Mouse (Mus musculus) gastrocnemius, adult 18-20 months (tissue): ENCODE data around the gene Ggcx. TPM values are rescaled to one million over a fixed set of nuclear protein-coding genes. Genes with fewer than 3 reads are reported as not detected.

ENCODE experiments used
- DNase-seq: peaks from one replicate; pipeline ENCODE4 v3.0.0; 2021; ENCODE audit warnings: low spot score
- total RNA-seq, 2 experiments: library from RNA; stranded (reverse); gene quantifications; 2 replicates each; pipeline ENCODE4 v1.2.3; 2021

The Ggcx gene
- total RNA-seq, 2 experiments from 2014 or later = 12.2 to 12.7 TPM

DNA sequence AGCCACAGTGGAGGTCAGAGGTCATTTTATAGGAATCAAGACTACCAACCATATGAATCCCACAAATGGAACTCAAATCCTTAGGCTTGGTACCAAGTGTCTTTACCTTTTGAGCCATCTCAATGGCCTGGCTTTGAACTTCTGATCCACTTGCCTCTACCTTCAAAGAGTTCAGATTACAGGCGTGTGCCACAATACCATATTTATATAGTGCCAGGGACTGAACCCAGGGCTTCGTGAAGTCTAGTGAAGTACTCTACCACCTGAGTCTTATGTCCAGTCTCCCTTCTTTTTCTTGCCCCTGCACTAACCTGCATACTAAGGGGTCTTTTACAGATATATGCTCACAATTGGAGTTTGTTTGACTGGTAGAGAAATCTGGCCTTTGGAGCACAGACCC, 27.5 kb upstream of the Ggcx start:
- DNase-seq = no peak

DNA sequence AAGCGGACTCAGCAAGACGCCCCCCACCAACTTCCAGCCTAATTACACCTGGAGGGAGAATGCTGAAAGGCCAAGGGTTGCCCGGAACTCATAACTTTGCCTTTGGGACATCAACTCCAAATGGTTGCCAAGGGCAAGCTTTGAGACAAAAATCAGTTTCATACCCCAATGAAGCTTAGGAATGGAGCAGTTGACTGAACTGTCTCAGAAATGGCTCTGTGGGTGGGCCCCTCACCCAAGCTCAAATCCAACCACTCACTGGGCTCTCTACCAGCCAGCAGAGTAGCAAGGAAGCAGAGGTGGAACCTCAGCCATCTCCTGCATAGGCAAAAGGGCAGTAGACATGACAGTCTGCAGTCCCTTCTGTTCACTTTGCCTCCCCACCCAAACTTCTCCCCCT, 26.3 kb upstream of the Ggcx start:
- no peak for DNase-seq

DNA sequence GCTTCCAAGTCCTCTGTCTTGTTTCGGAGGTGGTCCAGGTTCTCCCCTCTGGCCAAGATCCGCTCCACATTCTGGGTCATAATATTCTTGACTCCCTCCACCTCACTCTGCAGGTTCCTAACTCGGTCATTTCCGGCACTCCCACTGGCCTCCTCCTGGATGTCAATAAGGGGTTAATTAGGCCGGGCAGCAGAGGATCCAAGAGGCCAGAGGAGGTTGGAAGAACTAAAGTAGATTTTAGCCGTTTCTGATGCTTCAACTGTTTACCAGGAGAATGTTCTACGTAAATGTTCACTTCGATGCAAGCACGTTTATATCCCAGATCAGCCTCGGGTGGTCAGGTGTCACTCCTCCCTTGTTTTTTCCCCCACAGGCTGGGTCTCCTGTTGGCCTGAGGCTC, 25.8 kb upstream of the Ggcx start:
- DNase-seq = no peak

DNA sequence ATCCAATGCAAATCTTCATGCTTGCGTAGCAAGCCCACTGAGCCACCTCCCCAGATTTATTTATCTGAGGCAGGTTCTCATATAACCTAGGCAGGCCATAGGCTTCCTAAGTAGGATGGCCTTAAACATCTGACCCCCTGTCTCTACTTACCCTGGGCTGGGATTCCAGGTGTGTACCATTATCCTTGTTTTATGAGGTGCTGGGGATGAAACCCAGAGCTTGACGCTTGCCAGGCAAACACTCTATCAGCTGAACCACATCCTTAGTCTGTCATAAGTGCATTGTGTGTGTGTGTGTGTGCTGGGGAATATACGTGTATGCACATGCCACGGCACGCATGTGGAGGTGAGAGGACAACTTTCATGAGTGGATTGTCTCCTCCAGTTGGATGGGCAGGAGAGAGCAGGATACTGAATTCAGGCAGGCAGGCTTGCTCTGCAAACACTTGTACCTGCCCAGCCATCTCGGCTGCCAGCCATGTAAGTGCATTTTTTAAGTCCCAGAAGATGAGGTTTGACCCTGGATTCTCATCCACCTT, 25.2 kb upstream of the Ggcx start:
- no peak for DNase-seq

DNA sequence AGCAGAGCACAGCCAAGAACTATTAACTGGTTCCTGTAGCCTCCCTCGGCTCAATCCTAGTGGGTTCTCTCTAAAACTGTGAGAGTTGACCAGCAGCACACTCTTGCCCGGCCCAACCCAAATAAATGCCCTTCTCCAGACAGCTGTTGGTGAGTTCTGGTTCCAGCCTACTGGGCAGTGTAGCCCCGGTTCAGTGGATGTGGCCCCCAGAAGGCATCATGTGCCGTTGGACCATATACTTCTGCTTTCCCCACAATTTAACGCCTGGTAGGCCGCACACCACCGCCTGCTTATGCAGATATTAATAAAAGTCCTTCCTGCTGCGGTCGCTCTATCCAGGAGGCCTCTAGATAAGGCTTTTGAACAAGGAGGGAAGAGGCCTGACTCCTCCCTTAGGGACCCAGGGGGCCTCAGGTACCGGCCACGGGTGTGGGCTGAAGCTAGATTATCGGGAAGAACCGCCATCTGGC, 24.6 kb upstream of the Ggcx start:
- DNase-seq = peak; percentile 38

DNA sequence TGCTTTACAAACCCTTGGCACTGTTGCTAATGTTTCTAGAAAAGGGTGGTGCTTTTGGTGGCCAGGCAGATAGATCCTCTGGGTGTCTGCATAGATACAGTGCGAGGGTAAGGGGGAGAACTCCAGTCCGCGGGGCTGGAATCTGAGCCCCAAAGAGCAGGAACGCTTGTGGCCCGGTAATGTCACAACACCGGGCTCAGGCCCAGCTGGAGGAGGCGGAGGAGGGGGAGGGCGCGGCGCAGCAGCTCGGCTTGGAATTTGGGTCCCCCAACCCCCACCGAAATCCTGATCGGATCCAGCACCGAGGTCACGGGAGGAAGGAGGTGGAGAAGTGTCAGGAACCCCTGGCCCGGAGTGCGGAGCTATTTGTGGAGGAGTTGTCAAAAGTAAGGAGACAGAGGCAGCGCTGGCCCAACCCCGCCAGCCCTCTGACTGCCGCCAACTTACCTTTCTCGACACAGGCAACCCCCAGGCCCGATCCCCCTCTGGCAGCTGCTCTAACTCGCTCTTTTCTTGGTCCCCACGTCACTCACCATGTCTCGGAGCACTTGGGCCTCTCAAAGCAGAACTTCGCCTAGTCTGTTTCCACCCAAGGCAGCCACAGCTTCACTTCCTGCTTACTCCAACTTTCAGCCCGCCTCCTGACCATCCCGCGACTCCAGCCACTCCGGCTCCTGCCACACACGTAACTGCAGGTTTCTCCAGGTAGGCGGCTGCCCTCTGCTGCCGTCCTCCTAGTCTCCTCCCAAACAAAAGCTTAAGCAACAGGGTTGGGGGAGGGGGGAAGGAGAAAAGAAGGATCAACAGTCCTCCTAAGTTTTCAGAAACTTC, 24.0 kb upstream of the Ggcx start, which contains the start of gene Vamp8:
Gene Vamp8, minus strand, starts transcription at position 763 of the 831 bp plus-strand sequence.
- DNase-seq = peak; percentile 95

DNA sequence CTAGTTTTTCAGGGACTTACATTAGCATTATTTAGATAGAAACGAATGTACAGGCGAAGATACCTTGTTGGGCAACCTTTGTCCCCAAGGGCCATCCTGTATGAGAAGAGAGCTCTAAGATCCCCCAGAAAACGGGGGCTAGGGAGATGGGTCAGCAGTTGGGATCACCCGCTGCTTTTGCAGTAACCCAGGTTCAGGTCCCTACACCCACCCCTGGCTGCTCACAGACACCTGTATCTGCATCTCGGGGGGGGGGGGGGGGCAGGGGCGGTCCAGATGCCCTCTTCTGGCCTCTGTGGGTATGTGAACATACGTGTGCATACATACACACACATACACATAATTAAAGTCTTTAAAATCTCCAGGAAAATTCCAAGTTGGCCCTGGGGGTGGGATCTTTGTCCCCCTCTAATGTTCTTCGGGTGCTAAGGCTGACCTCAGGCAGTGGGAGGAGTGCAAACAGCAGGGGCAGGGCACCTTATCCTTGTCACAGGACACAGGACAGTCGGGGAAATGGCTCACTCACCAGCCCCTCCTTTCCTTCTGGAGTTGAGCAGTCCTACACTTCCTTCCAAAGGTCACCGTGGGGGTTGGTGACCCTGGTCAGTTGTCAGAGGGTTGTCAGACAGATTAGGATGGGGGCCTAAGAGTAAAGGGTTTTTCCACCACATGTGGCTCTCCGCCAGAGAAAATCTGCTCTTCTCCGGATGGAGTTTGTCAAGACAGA, 23.1 kb upstream of the Ggcx start:
- DNase-seq = no peak

DNA sequence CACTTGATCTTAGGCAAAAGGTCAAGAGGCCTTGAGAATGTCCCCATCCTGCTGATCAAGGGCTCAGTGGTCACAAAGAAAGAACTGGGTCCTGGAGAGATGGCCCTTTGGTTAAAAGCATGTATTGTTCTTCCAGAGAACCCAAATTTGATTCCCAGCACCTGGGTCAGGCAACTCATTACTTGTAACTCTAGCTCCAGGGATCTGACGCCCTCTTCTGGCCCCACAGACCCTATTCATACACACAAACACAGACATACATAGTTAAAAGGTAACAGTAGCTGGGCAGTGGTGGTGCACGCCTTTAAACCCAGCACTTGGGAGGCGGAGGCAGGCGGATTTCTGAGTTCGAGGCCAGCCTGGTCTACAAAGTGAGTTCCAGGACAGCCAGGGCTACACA, 21.8 kb upstream of the Ggcx start:
- no peak for DNase-seq

DNA sequence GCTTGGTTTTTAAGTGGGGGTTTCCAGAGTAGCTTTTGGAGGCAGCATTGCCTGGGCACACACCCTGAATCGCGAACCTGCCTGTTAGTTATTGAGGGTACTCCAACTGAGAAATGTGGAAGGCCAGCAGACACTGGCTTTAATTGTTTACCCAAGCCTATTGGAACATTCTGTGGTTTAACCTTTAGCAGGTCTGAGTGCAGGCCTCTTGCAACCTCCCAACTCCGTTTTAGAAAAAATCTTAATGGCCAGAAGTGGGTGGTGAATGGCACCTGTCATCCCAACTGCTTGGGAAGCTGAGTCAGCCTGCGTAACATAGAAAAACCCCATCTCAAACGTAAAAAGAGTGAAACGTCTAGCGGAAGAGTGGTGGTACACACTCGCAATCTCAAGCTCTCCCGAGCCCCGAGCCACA, 17.3 kb upstream of the Ggcx start:
- DNase-seq = no peak

DNA sequence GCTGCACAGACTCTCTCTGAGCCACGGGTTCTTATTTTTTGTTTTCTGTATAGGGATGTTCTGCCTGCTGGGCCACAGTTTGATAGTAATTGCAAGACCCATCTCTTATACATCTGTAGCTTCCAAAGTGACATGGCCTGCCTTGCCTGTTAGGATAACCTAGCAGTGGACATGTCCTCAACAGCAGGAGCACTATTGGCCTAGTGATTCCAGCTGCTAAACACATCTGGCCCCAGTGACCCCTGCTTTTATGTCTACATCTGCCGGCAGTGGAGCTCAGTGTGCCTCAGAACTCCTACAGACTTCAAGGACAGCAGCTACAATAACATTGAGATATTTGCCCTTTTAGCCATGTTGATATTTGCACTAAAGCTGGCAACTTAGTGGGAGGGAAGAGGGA, 14.1 kb upstream of the Ggcx start:
- no peak for DNase-seq

DNA sequence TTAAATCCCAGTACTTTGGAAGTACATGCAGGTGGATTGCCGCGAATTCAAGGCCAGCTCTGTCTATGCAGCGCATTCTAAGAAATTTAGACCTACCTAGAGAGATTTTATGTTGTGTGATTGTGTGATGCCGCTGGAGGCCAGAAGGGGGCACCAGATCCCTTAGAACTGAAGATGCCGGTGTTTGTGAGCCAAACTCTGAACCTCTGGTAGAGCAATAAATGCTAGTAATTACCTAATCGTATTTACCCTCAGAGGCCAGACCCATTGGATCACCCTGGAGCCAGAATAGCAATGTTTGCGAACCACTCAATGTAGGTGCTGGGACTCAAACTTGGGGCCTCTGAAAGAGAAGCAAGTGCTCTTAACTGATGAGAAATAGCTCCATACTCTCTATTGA, 12.2 kb upstream of the Ggcx start:
- peak; percentile 78 for DNase-seq

DNA sequence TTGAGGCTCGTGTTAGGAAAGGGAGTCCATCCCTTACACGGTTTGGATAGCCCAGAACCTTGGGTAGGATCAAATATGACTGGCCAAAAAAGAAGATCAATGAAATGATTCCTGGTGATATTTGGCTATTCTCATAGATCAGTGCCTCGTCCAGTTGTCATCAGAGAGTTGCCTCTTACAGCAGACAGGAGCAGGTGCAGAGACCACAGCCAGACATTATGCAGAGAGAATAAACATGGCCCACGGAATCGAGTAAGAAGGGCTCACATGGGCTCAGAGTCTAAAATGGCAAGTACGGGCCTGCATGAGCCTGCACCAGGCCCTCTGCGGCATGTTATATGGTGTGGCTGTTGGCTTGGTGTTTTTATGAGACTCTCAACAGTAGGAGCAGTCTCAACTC, 8.8 kb upstream of the Ggcx start:
- DNase-seq = no peak

DNA sequence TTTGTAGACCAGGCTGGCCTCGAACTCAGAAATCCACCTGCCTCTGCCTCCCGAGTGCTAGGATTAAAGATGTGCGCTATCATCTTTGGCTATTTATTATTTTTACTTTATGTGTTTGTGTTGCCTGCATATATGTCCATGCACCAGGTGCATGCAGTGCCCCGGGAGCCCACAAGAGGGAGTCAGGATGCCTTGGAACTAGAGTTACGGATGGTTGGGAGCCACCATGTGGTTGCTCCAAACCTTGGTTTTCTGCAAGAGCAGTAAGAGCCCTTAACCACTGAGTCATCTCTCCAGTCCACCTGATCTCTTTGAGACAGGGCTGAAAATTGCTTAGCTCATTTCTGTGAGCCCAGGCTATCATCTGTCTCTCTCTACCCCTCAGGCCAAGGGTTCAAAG, 7.0 kb upstream of the Ggcx start:
- DNase-seq = peak; percentile 86

DNA sequence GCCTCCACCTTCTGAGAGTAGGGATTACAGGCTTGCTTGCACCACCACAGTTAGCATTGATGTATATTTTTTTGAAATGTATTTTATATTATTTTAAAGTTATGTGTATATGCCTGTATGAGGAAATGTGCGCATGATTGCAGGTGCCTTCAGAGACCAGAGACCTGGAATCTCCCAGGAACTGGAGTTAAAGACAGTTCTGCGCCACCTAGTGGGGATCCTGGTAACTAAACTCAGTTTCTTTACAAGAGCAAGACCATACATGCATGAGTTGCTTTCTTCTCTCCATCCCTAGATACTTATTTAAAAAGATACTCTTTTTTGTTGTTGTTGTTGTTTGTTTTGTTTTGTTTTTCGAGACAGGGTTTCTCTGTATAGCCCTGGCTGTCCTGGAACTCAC, 4.5 kb upstream of the Ggcx start:
- DNase-seq = peak; percentile 61

DNA sequence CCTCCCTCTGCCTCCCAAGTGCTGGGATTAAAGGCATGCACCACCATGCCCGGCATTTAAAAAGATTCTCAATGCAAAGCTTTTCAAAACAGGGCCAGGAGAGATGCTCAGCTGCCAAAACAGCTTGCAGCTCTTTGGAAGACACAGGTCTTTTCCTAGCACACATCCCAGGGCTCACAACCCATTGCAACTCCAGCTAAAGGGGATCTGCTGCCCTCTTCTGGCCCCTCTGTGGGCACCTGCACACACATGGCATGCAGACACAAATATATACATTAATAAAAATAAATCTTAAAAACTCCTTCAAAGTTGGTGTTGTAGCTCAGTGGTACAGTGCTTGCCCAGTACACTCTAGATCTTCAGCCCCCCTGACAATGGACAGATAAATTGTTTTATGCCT, 4.1 kb upstream of the Ggcx start:
- no peak for DNase-seq

DNA sequence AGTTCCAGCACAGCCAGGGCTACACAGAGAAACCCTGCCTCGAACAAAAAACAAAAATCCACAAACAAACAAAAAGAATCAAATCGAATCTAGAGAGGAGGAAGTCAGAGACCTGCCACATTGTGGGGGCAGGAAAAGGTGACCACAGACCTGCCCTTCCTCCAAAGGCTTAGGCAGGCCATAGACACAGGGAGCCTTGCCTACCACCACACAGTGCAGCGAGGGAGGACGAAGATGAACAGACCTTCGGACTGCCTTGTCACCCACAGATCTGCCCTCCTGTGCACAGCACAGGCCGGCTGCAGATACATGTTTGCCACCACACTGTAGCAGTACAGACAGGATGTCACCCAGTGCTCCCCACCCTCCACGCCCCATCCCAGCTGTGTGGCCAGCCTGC, 3.6 kb upstream of the Ggcx start:
- DNase-seq = no peak

DNA sequence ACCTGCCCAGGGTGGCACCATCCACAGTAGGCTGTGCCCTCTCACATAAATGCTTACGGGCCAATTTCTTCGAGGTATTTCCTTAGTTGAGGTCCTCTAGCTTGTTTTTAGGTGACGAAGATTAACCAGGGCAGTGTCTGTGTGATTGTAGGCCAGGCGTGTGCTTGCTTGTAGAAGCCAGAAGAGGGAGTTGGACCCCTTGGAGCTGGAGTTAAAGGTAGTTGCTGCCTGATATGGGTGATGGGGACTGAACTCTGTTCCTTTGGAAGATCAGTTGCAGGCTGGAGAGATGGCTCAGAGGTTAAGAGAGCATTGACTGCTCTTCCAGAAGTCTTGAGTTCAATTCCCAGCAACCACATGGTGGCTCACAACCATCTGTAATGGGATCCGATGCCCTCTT, 1.1 kb downstream of the Ggcx start:
- DNase-seq = no peak

DNA sequence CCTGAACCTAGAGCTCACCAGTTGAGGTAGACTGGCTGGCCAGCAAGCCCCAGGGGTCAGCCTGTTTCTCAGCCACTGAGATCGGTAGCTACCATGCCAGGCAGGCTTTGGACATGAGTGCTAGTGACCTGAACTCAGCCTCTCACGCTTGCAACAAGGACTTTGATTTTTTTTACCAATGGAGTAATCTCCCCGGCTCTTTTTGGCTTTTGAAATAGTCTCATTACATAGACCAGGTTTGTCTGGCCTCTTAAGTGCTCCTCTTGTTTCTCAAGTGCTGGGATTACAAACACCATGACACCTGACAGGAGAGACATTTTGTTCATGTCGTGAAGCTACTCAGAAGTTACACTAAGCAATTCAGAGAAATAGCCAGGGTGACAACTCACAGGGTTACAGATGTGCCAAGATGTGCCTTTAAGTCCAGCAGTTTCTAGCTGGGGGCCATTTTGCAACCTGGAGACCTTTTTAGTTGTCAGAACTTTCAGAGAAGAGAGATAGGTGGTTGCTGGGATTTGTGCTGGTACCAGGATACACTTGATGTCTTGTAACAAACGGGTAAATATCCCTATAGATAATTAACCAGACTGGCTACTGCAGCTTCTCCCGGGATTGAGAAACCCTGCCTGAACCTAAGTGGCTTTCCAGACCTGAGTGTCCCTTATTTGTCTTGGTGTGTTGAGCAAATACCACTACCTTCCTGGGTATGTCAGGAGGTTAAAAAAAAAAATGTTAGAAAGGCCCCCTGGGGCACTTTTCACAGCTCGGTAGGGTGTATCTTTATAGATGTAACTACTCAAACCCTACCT, 2.1 kb downstream of the Ggcx start:
- DNase-seq = no peak

DNA sequence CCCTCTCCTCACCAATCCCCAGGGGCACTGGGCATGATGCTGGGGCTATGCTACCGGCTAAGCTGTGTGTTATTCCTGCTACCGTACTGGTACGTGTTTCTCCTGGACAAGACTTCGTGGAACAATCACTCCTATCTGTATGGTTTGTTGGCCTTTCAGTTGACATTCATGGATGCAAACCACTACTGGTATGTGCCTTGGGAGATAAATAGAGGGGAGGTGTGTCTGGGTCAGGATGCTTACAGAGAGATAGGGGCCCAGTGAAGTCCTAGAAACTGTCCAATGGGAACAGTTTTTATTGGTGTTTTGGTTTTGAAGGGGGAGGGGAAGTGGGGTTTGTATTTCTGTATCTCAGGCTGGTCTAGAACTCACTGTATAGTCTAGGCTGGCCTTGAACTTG, 4.2 kb downstream of the Ggcx start:
- no peak for DNase-seq

DNA sequence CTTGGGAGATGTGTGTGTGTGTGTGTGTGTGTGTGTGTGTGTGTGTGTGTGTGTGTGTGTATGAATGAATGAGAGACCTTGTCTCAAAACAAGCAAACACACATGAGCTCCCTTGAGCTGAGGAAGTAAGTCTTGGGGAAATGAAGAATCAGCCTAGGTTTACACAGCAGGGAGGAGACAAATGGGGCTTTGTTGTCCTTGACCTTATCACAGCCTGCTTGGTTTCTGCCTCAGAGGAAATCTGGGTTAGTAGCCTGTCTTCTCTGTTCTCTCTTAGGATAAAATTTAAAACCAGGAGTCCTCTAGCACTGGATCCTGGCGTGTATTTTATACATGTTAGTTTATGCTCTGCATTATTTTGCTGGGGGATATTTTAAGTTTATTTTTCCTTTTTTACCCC, 5.7 kb downstream of the Ggcx start:
- no peak for DNase-seq

DNA sequence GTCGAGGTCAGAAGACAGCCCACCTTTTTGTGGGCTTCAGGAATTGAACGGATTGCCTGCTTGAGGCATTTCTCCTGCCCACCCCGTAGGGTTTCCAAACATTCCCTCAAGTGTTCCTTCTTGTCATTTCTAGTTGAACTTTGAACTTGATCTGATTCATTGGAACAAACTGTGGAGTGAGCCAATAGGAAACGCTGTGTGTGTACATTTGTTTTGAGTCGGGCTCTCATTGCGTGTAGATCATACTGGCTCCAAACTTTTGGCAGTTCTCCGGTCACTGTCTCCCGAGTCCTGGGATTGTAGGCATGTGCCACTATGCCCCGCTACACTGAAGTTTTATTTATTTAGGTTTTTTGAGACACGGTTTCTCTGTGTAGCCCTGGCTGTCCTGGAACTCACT, 6.8 kb downstream of the Ggcx start:
- DNase-seq = no peak

DNA sequence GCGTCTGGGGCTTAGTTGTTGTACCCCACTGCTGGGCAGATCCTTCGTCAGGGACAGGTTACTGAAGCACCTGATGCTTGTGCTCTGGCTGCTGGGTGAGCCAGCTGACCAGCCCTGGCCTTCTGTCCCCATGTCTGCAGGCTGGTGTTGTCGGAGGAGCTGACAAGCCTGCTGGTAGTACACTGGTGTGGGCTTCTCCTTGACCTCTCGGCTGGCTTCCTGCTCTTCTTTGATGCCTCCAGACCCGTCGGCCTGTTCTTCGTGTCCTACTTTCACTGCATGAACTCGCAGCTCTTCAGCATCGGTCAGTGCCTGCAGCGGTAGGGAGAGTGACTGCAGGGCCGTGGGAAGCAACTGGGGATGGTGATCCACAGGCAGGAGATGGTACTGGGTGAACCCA, 11.5 kb downstream of the Ggcx start:
- no peak for DNase-seq
